Comparison of ENCODE assay signal across 8 mouse cellular contexts in genomic region chr2:94002331-94002730, GRCm38 (mm10). TPM values are rescaled to one million over a fixed set of nuclear protein-coding genes. Genes with fewer than 3 reads are reported as not detected.
DNase-seq lines count a peak whose midpoint lies in the region; ATAC-seq lines count a peak whose summit lies in the region.

No protein-coding gene starts in this region.

- peak; percentile 95 for ATAC-seq in megakaryocyte progenitor cell, adult 5-6 weeks (replicated peaks; ENCODE audit: poor library complexity)

- DNase-seq in ZHBTc4 (ENCODE audit: low read depth, low spot score), result peak; percentile 88
- peak; percentile 92 to 97 for DNase-seq in cerebellum, postnatal 14 days
- DNase-seq in frontal cortex, postnatal 36 days (ENCODE audit: low spot score in 2 of 2), result peak; percentile 92 to 93
- peak; percentile 71 for DNase-seq in hindlimb bud, embryonic 11.5 days (ENCODE audit: extremely low spot score, low read depth, low spot score)
- DNase-seq in left cerebral cortex, adult 11 months (ENCODE audit: low spot score), result peak; percentile 80
- DNase-seq in right cerebral cortex, postnatal 10 days (ENCODE audit: low spot score in 2 of 2), result peak; percentile 93 to 94
- peak; percentile 61 for DNase-seq in urinary bladder, postnatal 10 days (ENCODE audit: low spot score)

RNA-seq across cellular contexts. Expression of gene Gm27027, which starts 6.2 kb away (rescaled TPM):
- total RNA-seq in megakaryocyte progenitor cell, adult 5-6 weeks (2015), result not detected in 2 replicates
- total RNA-seq in megakaryocyte progenitor cell, adult 5-6 weeks (2017), result not detected in 2 replicates

RNA-seq across cellular contexts. Expression of gene Alkbh3, which starts 8.3 kb away (rescaled TPM):
- total RNA-seq in megakaryocyte progenitor cell, adult 5-6 weeks (2015), result 58.3 and 101 TPM in 2 replicates
- 25.2 and 35.2 TPM in 2 replicates for total RNA-seq in megakaryocyte progenitor cell, adult 5-6 weeks (2017)

RNA-seq across cellular contexts. Expression of gene Gm13889, which starts 45.3 kb away (rescaled TPM):
- not detected in 2 replicates for total RNA-seq in megakaryocyte progenitor cell, adult 5-6 weeks (2015)
- not detected in 2 replicates for total RNA-seq in megakaryocyte progenitor cell, adult 5-6 weeks (2017)

Comparison
In these comparisons a context has a peak if more than half of its experiments do, and no peak if none do; other contexts are left out.
1. Peak in every context shown above with its lines: DNase-seq and ATAC-seq.